Mouse (Mus musculus) layer of hippocampus, postnatal 25 days (tissue): ENCODE results near the gene Slc6a18. TPM values are rescaled to one million over a fixed set of nuclear protein-coding genes. Genes with fewer than 3 reads are reported as not detected.

Experiments
- DNase-seq, 2 experiments: peaks; one replicate each; pipeline ENCODE4 v3.0.0; 2022; ENCODE audit warnings: mixed read lengths in 2 of 2, low spot score in 1 of 2; ENCODE audit errors: extremely low spot score in 1 of 2
- total RNA-seq, 2 experiments: library from RNA; stranded (reverse); gene quantifications; 2 replicates each; pipeline ENCODE4 v1.2.3; 2021

Slc6a18 gene
- total RNA-seq, 2 experiments from 2014 or later, result not detected

DNA sequence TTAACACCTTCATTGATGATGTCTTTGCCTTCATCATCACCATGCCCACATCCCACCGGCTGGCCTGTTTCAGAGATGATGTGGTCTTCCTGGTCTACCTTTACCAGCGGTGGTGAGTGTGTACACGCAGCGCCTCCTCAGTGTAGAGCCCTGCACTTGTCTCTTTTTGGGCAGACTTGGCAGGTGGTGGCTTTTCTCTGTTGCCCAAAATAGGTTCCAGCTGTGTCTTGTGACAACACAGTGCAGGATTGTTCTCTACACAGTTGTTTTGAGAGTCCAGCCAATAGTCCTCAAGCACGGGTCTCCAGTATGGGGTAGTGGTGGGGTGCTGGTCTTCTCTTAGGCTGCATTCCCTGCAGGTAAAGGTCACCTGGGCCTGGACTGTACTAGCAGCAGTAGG lies 59.4 kb downstream of the Slc6a18 start:
- DNase-seq, result no peak

Other genes with a start within 250 kb of the Slc6a18 start
- 10 to 100 TPM; 37.6 to 42.4 TPM for gene Lpcat1, start 210.8 kb downstream of the Slc6a18 start, total RNA-seq
- gene Slc6a3, start 141.3 kb downstream of the Slc6a18 start, total RNA-seq, result under 1 TPM; 0.21 to 0.30 TPM
- 100 to 1,000 TPM; 130 to 140 TPM for gene Clptm1l, start 74.0 kb downstream of the Slc6a18 start, total RNA-seq
- 1 to 10 TPM; 2.6 to 2.9 TPM for gene Tert, start 51.1 kb downstream of the Slc6a18 start, total RNA-seq
- under 1 TPM; 0.09 to 0.37 TPM for gene Slc6a19, start 26.8 kb upstream of the Slc6a18 start, total RNA-seq
- 1 to 10 TPM; 4.5 to 5.0 TPM for gene Slc12a7, start 55.1 kb upstream of the Slc6a18 start, total RNA-seq
- gene Nkd2, start 169.6 kb upstream of the Slc6a18 start, total RNA-seq, result 1 to 10 TPM; 5.1 to 8.3 TPM